Mouse (Mus musculus) hindbrain, embryonic 10.5 days (tissue): ENCODE results near the gene Phospho1. TPM values are rescaled to one million over a fixed set of nuclear protein-coding genes. Genes with fewer than 3 reads are reported as not detected.

Source experiments
- DNase-seq: peaks from one replicate; pipeline ENCODE4 v3.0.0-alpha.2; 2017; ENCODE audit warnings: low spot score
- H3K27ac ChIP-seq: fragments of 300-500 bp; sonication (generic); 2 replicates; pipeline ENCODE4 v1.5.1; 2016; ENCODE audit warnings: mild to moderate bottlenecking, moderate library complexity
- H3K27me3 ChIP-seq: fragments of 300-500 bp; sonication (generic); 2 replicates; pipeline ENCODE4 v1.6.1; 2016; ENCODE audit warnings: mild to moderate bottlenecking; ENCODE audit not compliant: poor library complexity, insufficient read depth, severe bottlenecking
- H3K36me3 ChIP-seq: fragments of 300-500 bp; sonication (generic); 2 replicates; pipeline ENCODE4 v1.6.1; 2016; ENCODE audit warnings: mild to moderate bottlenecking, moderate library complexity
- H3K4me1 ChIP-seq: fragments of 300-500 bp; sonication (generic); replicated peaks from 2 replicates; pipeline ENCODE4 v1.6.1; 2016; ENCODE audit warnings: mild to moderate bottlenecking
- H3K4me3 ChIP-seq: fragments of 300-500 bp; sonication (generic); 2 replicates; pipeline ENCODE4 v1.5.1; 2016; ENCODE audit warnings: mild to moderate bottlenecking, moderate library complexity
- H3K9me3 ChIP-seq: fragments of 300-500 bp; sonication (generic); 2 replicates; pipeline ENCODE4 v1.6.1; 2016; ENCODE audit warnings: mild to moderate bottlenecking, moderate library complexity
- WGBS: fragments of 180-500 bp; shearing (Covaris S2); methylation state at CpG from one replicate; pipeline ENCODE4 v1.1.7; 2016; 5-methylcytosine and 5-hydroxymethylcytosine counted together
- polyA plus RNA-seq: library from polyadenylated mRNA; unstranded; fragments of >200 nt; fragmentation: Nextera tagmentation; extraction: Ambion mirVana; gene quantifications from 2 replicates; pipeline ENCODE4 v1.2.1, GENCODE M21; 2016

Gene Phospho1
- polyA plus RNA-seq = 0.42 and 0.86 TPM in 2 replicates

DNA sequence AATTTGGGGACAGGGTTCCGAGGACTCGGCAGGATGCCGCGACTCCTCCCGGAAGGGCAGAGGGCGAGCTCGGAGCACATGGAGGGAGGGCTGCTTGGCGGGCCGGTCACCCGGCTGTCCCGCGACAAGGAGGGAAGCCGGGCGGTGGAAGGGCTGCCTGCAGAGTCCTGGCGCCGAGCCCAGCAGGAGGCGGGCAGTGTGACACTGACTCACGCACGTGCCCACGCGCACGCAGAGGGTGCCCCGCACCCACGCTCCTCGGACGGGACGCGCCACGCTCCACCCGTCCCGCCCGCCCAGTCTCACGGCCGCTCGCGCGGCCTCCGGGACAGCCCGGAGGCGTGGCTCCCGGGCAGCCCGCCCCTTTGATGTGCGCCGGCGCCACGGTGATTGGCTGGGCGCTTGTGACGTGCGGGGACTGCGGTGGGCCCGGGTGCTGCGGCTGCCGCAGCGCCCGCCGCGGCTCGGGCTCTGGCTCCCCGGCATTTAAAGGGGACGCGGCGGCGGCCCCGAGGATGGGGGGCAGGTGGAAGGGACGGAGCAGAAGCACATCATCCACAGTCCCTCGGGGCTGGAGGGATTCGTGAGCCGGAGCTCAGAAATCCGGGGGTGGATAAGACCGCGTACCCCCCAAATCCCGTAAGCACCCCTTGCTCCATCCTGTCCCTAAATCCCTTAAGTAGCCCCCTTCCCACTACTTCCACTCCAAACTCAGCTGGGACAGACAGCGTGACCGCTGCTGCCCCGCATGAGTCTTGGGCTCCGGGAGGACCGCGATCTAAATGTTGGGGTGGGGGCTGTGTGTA lies at the start of gene Phospho1:
Gene Phospho1, plus strand, starts transcription at position 429 of the 806 bp plus-strand sequence.
- under 1% methylated on average over 78 of the region's 78 CpGs for WGBS
- Histone ChIP-seq H3K4me3 (peak within 1 kb of the TSS; percentile 84), H3K9me3 (no peaks in the 10 kb centered on the region), H3K27ac (peak within 1 kb of the TSS; percentile 89), H3K27me3 (peaks cover 78% of the 10 kb centered on the region), H3K4me1 (peaks cover 29% of the 10 kb centered on the region), H3K36me3 (no peaks in the 10 kb centered on the region)
- DNase-seq = peak; percentile 92

DNA sequence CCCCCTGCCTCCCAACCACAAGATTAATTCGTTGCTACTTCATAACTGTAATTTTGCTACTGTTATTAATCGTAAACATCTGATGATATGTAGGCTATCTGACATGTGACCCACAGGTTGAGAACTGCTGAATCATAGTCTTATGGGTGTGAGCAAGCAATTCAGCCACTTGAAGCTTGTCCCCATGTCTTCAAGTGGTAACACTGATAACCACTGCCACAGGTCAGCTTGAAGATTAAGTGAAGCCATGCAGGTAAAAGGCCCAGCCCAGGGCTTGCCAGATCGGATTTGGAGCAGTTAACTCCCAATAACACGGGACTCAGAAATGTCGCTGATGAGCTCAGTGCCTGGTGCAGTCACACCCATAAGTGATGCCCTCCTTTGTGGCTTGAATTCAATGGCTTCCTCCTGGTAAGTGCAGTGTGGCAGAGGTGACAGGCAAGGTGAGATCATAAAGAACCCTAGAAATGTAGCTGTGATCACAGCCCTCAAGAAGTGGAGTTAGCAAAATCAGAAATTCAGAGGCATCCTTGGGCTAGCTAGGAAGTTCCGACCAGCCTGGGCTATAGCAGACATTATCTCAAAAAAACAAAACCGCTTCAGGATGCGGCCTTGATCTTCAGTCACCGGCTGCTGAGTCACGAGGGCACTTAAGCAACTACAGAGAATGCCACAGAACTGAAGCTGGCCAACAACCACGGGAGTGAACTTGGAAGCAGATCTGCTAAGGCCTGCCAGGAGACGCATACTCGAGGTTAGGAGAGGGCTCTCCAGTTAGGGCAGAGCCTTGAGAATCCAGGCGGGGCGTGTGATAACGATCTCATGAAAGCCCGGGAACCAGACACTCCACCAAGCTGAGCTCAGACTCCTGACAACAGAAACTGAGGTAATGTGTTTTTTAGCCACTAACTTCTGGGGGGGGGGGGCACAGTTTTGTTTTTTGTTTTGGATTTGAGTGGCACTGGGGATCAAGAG lies 46.7 kb upstream of the Phospho1 start:
- Histone ChIP-seq H3K27ac (no peak overlapping the region), H3K4me3 (no peak overlapping the region), H3K27me3 (no peaks in the 10 kb centered on the region), H3K36me3 (no peaks in the 10 kb centered on the region; the same call in 1 of the 2 replicates), H3K9me3 (no peaks in the 10 kb centered on the region), H3K4me1 (no peaks in the 10 kb centered on the region)
- no peak for DNase-seq
- WGBS = 87% methylated on average over 17 of the region's 17 CpGs

DNA sequence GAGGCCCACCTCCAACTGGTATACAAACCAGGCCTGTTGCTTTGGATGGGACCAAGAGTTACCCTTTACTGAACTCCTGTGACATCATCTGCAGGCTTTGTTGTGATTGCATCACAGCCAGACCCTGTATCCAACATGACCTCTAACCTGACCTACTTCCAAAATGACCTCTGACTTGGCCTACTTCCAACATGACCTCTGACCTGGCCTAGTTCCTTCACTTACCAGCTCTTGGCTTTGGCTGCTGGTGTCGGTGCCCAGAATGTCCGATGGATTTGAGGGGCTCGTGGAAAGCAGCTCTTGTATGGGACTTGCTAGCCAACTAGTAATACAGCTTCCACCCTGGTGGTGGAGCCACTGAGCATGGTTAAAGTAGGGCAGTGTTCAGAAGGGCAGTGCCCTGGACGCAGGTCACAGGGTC lies 45.5 kb upstream of the Phospho1 start:
- 76% methylated on average over 4 of the region's 4 CpGs for WGBS
- DNase-seq = no peak

DNA sequence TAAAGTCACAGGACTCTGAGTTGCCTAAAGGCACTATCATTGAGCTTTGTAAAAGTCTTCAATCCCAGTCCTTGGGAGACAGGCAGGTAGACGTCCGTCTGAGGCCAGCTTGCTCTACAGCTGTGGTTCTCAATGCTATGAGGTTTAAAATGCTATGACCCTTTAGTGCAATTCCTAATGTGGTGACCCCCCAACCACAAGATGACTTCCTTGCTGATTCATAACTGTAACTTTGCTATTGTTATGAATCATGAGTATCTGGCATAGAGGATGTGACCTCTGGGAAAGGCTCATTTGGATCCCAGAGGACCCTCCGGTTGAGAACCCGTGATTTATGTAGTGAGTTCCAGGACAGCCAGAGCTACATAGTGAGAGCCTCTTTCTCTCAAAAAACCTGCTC lies 44.9 kb upstream of the Phospho1 start:
- no peak overlapping the region for H3K4me3 ChIP-seq
- H3K9me3 ChIP-seq = no peaks in the 10 kb centered on the region
- H3K27ac ChIP-seq = no peak overlapping the region
- DNase-seq = no peak
- WGBS = 92% methylated on average over 4 of the region's 4 CpGs
- H3K4me1 ChIP-seq = no peaks in the 10 kb centered on the region
- H3K36me3 ChIP-seq = no peaks in the 10 kb centered on the region; the same call in 1 of the 2 replicates
- H3K27me3 ChIP-seq = no peaks in the 10 kb centered on the region

More for the DNA sequence above, 45.5 kb upstream of the Phospho1 start:
- Histone ChIP-seq H3K27me3 (no peaks in the 10 kb centered on the region), H3K4me1 (no peaks in the 10 kb centered on the region), H3K9me3 (no peaks in the 10 kb centered on the region), H3K36me3 (no peaks in the 10 kb centered on the region; the same call in 1 of the 2 replicates), H3K4me3 (no peak overlapping the region), H3K27ac (no peak overlapping the region)

DNA sequence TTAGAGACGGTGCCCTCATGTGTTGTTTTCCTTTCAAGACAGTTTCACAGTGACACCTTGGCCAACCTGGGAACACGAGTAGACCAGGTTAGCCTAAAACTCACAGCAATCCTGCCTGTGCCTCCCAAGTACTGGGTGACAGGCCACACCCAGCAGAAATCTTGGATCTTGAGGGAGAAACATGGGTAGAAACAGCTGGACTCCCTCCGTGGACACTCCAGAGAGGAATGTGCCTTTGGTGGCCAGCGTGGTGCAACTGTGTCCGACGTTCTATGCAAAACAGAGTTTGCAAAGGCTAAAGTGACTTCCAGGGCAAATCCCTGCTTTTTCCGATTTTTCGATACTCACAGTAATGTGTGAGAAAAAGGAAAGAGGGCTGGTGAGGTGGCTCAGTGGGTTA lies 43.8 kb upstream of the Phospho1 start:
- Histone ChIP-seq H3K36me3 (no peaks in the 10 kb centered on the region; the same call in 1 of the 2 replicates), H3K27me3 (no peaks in the 10 kb centered on the region), H3K9me3 (no peaks in the 10 kb centered on the region), H3K4me1 (no peaks in the 10 kb centered on the region), H3K4me3 (no peak overlapping the region), H3K27ac (no peak overlapping the region)
- WGBS = 92% methylated on average over 8 of the region's 8 CpGs
- DNase-seq = no peak

DNA sequence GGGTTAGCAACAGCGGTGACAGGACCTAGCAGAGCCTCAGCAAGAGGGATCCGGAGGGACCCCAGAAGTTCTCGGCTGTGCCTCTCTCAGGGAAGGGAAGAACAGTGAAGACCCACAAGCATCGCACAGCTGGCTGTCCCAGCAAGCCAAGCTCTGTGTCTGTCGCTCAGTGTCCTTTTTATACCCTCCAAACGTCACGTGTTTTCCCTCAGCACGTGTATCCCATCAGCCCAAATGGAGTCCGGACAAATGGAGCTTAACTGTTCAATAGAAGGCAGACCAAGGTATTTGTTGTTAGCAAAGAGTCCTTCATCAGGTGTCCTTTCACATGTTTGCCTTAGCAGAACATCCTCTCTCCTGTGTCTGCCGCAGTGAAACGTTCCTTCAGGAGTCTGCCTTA lies 42.7 kb upstream of the Phospho1 start:
- H3K4me1 ChIP-seq = no peaks in the 10 kb centered on the region
- no peaks in the 10 kb centered on the region for H3K9me3 ChIP-seq
- WGBS = 85% methylated on average over 11 of the region's 11 CpGs
- no peak for DNase-seq
- no peaks in the 10 kb centered on the region; the same call in 1 of the 2 replicates for H3K36me3 ChIP-seq
- no peaks in the 10 kb centered on the region for H3K27me3 ChIP-seq
- H3K4me3 ChIP-seq = no peak overlapping the region
- no peak overlapping the region for H3K27ac ChIP-seq

DNA sequence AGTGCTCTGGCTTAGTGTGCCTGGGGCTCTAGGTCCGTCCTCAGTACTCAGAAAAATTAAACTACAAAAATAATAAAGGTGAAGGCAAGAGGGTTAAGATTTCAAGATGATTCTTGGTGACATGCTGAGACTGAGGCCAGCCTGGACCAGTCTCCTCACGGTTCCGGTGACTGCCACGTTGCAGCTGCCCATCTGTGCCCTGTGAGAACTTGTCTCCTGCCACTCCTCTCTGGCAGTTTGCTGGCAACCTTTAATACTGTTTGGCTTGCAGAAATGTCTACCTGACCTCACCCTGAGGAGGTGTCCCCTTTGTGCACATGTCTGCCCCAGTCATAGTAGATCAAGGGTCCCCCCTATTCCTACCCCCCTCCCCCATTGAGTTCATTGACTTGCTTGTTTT lies 40.8 kb upstream of the Phospho1 start:
- Histone ChIP-seq H3K27ac (no peak overlapping the region), H3K36me3 (no peaks in the 10 kb centered on the region), H3K27me3 (no peaks in the 10 kb centered on the region), H3K4me1 (no peaks in the 10 kb centered on the region), H3K9me3 (no peaks in the 10 kb centered on the region), H3K4me3 (no peak overlapping the region)
- 83% methylated on average over 4 of the region's 4 CpGs for WGBS
- DNase-seq = no peak

DNA sequence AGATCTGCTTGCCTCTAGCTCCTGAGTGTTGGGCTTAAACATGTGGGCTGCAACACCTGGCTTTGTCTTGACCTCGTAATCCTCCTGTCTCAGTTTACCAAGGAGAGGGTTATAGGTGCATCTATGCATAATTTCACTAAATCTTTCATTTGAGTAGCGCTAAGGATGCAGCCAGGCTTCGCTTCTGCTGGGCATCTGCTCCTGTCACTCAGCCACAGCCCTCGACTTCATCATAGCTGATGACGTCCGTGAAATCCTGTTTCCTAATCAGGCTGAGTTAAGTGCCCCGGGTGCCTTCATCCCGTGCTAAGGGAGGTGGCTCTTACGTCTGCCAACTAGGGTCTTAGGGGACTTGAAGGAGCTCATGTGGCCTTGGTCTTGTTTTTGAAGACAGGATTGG lies 40.3 kb upstream of the Phospho1 start:
- no peaks in the 10 kb centered on the region for H3K4me1 ChIP-seq
- no peaks in the 10 kb centered on the region for H3K9me3 ChIP-seq
- 83% methylated on average over 9 of the region's 9 CpGs for WGBS
- no peaks in the 10 kb centered on the region for H3K27me3 ChIP-seq
- H3K36me3 ChIP-seq = no peaks in the 10 kb centered on the region
- H3K4me3 ChIP-seq = no peak overlapping the region
- no peak overlapping the region for H3K27ac ChIP-seq
- DNase-seq = no peak

DNA sequence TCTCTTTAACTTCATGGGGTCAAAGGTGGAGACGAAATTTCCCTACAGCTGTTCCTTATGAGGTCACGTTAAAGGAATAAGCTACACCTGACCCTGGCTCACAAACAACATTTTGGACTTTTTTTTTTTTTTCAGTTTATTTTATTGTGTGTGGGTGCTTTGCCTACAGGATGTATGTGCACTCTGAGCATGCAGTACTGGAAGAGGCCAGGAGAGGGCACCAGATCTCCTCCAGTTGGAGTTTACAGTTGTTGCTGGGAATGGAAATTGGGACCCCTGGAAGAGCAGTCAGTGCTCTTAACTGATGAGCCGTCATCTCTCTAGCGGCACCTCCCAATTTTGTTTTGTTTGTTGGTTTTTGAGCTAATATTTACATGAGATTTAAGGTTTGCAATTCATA lies 38.6 kb upstream of the Phospho1 start:
- 95% methylated on average over 4 of the region's 4 CpGs for WGBS
- no peak overlapping the region for H3K27ac ChIP-seq
- no peak for DNase-seq
- H3K9me3 ChIP-seq = no peaks in the 10 kb centered on the region
- H3K36me3 ChIP-seq = no peaks in the 10 kb centered on the region
- H3K27me3 ChIP-seq = no peaks in the 10 kb centered on the region
- no peak overlapping the region for H3K4me3 ChIP-seq
- H3K4me1 ChIP-seq = no peaks in the 10 kb centered on the region

DNA sequence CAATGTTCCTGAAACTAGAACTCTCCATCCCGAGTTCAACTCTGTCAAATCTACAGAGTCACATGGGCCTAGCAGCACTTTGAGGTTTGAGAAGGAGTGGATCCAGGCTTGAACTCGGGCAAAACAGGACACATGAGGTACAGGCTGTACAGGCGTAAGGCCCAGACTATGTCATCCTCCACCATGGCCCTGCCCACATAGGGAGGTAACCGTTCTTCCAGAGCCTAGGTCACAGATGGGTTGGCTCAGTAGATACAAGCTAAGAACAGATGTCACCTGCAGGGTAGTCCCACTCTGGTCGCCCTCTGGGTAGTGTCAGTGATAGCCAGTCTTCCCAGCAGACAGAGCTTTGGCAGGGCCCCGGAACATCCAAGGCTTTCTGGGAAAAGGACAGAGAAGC lies 37.8 kb upstream of the Phospho1 start:
- no peaks in the 10 kb centered on the region for H3K27me3 ChIP-seq
- WGBS = 86% methylated on average over 6 of the region's 6 CpGs
- H3K4me3 ChIP-seq = no peak overlapping the region
- no peaks in the 10 kb centered on the region for H3K36me3 ChIP-seq
- no peak overlapping the region for H3K27ac ChIP-seq
- no peaks in the 10 kb centered on the region for H3K9me3 ChIP-seq
- no peak for DNase-seq
- H3K4me1 ChIP-seq = no peaks in the 10 kb centered on the region

DNA sequence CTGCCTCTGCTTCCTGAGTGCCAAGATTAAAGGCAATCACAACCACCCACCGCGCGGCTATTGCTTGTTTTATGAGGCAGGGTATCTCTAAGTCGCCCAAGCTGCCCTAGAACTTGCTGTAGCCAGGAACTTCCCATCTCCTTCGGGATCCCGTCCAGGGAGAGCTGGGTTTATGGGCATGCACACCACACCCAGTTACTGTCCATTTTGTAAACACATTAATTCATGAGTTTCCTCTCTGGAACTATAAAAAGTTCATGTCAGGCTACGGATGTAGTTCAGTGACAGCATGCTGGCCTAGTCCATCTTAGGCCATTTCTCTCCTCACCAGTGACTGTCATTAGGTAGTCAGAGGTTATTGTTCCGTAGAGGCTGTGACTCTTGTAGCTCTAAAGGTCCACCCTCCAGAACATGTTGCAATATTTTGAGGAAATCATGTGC lies 34.8 kb upstream of the Phospho1 start:
- WGBS = 82% methylated on average over 8 of the region's 8 CpGs
- Histone ChIP-seq H3K36me3 (no peaks in the 10 kb centered on the region), H3K27me3 (no peaks in the 10 kb centered on the region), H3K27ac (no peak overlapping the region), H3K4me1 (no peaks in the 10 kb centered on the region), H3K4me3 (no peak overlapping the region), H3K9me3 (no peaks in the 10 kb centered on the region)
- DNase-seq = no peak

DNA sequence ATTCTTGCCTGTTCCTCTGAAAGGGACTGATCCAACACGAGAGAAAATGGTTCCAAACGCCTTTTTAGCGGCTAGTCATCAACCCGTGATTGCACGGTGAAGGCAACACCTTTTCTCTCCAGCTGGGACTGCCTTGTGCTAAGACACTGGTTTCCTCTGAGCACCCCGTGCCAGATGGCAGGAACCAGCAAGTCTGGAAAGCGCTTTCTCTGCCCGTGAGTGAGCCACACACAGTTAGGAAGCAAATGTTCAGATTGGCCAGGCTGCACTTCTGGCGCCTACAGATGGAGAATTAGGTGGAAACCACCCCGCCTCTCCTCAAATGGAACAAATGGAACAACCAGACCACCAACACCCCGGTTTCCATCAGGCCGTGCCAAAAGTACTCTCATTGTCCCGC lies 32.5 kb upstream of the Phospho1 start:
- Histone ChIP-seq H3K36me3 (no peaks in the 10 kb centered on the region), H3K4me1 (peaks cover 11% of the 10 kb centered on the region), H3K9me3 (no peaks in the 10 kb centered on the region), H3K4me3 (no peak overlapping the region), H3K27me3 (peaks cover 17% of the 10 kb centered on the region), H3K27ac (no peak overlapping the region)
- 85% methylated on average over 13 of the region's 13 CpGs for WGBS
- no peak for DNase-seq
